Mouse (Mus musculus): ENCODE measurements around the gene Hells. TPM values are rescaled to one million over a fixed set of nuclear protein-coding genes. Genes with fewer than 3 reads are reported as not detected.

The Hells gene
- polyA plus RNA-seq (2015; fragmentation: Illumina TruSeq; extraction: RNeasy Lipid Tissue Mini Kit (QIAGEN cat#74804); ENCODE audit: insufficient read depth, low replicate concordance), result 25.0 TPM

DNA sequence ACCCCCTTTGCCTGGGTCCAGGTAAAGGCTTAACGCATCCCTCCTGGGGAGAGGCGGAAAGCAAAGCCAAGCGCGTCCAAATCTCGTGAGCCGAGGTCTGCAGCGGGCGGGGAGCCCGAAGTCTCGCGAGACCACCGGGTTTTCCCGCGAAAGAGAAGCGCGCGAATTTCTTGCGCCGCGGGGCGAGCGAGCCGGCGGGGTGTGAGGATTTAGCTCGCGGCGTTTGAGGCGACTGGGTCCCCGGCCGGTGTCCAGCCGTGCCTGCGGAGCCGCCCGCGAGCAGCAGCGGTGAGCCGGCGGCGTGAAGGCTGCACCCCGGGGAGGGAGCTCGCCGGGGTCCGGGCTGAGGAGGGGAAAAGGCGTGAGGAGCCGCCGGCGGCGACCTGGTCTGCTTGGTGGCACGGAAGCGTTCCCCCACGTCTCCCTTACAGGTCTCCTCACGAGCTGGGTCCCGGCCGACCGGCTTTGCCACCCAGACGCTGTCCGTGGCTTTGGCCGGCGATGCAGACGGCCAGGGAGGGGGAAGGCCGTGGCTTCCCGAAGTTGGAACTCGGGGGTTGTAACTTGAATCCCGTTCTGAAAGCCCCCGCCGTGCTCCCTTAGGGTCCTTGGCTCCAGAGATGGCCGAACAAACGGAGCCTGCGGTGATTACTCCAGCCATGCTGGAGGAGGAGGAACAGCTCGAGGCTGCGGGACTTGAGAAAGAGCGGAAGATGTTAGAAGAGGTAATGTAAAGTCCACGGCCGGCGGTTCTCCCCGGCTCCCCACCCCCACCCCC is at the start of gene Hells:
Gene Hells, plus strand, starts transcription at position 128 of the 778 bp plus-strand sequence.

GRCm38 (mm10) chr19:39006715-39007114 is 76.0 kb downstream of the Hells start, which contains the start of gene Cyp2c55:
TSS of gene Cyp2c55 (plus strand) at chr19:39007019.

Other genes with a start within 250 kb of the Hells start
- gene Noc3l, start 111.7 kb upstream of the Hells start, polyA plus RNA-seq (2015; fragmentation: Illumina TruSeq; extraction: RNeasy Lipid Tissue Mini Kit (QIAGEN cat#74804); ENCODE audit: insufficient read depth, low replicate concordance), result 23.7 TPM
- gene Tbc1d12, start 94.3 kb upstream of the Hells start, polyA plus RNA-seq (2015; fragmentation: Illumina TruSeq; extraction: RNeasy Lipid Tissue Mini Kit (QIAGEN cat#74804); ENCODE audit: insufficient read depth, low replicate concordance), result 4.5 TPM
- not detected for gene Cyp2c55, start 76.1 kb downstream of the Hells start, polyA plus RNA-seq (2015; fragmentation: Illumina TruSeq; extraction: RNeasy Lipid Tissue Mini Kit (QIAGEN cat#74804); ENCODE audit: insufficient read depth, low replicate concordance)
- not detected for gene Cyp2c65, start 130.1 kb downstream of the Hells start, polyA plus RNA-seq (2015; fragmentation: Illumina TruSeq; extraction: RNeasy Lipid Tissue Mini Kit (QIAGEN cat#74804); ENCODE audit: insufficient read depth, low replicate concordance)
- not detected for gene Cyp2c66, start 183.0 kb downstream of the Hells start, polyA plus RNA-seq (2015; fragmentation: Illumina TruSeq; extraction: RNeasy Lipid Tissue Mini Kit (QIAGEN cat#74804); ENCODE audit: insufficient read depth, low replicate concordance)

Data from spleen, adult 10 weeks (tissue).